Mouse (Mus musculus): ENCODE results near the gene Aurkb.

GRCm38 (mm10) chr11:69090367-69090766 lies 44.9 kb downstream of the Aurkb start:
- TF ChIP-seq HCFC1 (IDR thresholded peaks at IDR 0.05; ENCODE audit: borderline replicate concordance, insufficient read depth, low read length) (no peak), ZNF384 (IDR thresholded peaks at IDR 0.05; ENCODE audit: low read depth, low read length) (no peak), CHD2 (IDR thresholded peaks at IDR 0.05; ENCODE audit: low read depth, low read length) (no peak), ZC3H11A (IDR thresholded peaks at IDR 0.05; ENCODE audit: borderline replicate concordance, low read depth, low read length) (no peak)
